Mouse (Mus musculus): ENCODE measurements around the gene Socs3. TPM values are rescaled to one million over a fixed set of nuclear protein-coding genes. Genes with fewer than 3 reads are reported as not detected.

The Socs3 gene
- 8.3 and 24.4 TPM in 2 replicates for polyA plus RNA-seq (2012; rRNA removed; ENCODE audit: low replicate concordance)

DNA sequence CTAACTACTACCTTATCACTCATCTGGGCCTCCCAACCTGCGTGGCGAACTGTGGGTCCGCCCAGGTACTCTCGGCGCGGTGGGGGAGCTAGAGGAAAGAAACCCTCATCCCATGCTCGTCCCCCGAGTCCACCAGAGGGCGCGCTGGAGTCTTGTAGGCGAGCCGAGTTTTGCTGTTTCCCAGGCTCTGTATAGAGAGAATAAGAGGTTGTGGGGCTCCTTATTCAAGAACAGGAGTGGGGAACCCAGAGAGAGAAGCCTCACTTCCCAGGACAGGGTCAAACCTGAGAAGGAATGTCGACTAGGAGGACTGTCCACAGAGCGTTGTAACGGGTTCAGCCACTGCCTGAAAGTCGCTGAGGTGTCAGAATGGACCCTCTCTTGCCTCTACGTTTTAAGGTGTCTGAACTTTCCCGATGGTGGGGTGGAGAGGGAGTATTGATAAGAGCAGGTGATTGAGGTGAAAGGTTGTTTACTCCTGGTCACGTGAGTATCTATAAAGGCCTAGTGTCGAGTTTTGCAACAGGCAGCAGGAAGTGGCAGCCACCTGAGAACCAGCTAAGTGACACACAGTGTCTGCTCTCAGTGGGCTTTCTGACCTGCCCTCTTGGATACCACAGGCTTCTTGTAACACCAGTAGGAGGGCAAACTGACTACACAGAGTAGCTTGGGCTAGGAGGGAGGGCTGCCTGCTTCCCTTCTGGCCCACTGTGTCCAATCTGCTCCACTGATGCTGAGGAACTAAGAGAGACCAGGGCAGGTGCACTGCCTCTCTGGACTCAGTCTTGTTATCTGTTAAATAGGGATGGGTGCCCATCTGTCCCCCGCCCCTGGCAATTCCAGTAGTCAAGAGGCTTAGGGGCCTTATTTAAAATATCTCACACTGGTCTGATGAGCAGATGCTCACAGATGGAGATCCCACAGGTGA lies at the start of gene Socs3:
Gene Socs3 (minus strand): TSS at position 103 of the 928 bp plus-strand sequence.

GRCm38 (mm10) chr11:117986126-117987031 lies 16.5 kb upstream of the Socs3 start, which contains the start of gene Pgs1:
Pgs1 (plus strand) TSS chr11:117986292.

Other genes with a start within 250 kb of the Socs3 start
- 7.0 and 14.5 TPM in 2 replicates for gene Tmc8, start 188.0 kb downstream of the Socs3 start, polyA plus RNA-seq (2012; rRNA removed; ENCODE audit: low replicate concordance)
- gene Tmc6, start 187.8 kb downstream of the Socs3 start, polyA plus RNA-seq (2012; rRNA removed; ENCODE audit: low replicate concordance), result 34.4 and 55.4 TPM in 2 replicates
- gene 6030468B19Rik, start 172.4 kb downstream of the Socs3 start, polyA plus RNA-seq (2012; rRNA removed; ENCODE audit: low replicate concordance), result 0.12 TPM in 1 of 2 replicates, not detected in the other
- gene Gm20708, start 160.4 kb downstream of the Socs3 start, polyA plus RNA-seq (2012; rRNA removed; ENCODE audit: low replicate concordance), result 0.13 TPM in 1 of 2 replicates, not detected in the other
- 104 and 140 TPM in 2 replicates for gene Syngr2, start 160.4 kb downstream of the Socs3 start, polyA plus RNA-seq (2012; rRNA removed; ENCODE audit: low replicate concordance)
- gene Afmid, start 144.1 kb downstream of the Socs3 start, polyA plus RNA-seq (2012; rRNA removed; ENCODE audit: low replicate concordance), result 5.9 and 9.7 TPM in 2 replicates
- 4.8 and 39.0 TPM in 2 replicates for gene Tk1, start 144.0 kb downstream of the Socs3 start, polyA plus RNA-seq (2012; rRNA removed; ENCODE audit: low replicate concordance)
- 1.3 and 9.5 TPM in 2 replicates for gene Birc5, start 120.8 kb downstream of the Socs3 start, polyA plus RNA-seq (2012; rRNA removed; ENCODE audit: low replicate concordance)
- gene Tmem235, start 109.3 kb downstream of the Socs3 start, polyA plus RNA-seq (2012; rRNA removed; ENCODE audit: low replicate concordance), result not detected in 2 replicates
- gene Tha1, start 96.6 kb downstream of the Socs3 start, polyA plus RNA-seq (2012; rRNA removed; ENCODE audit: low replicate concordance), result 12.1 and 13.3 TPM in 2 replicates
- 47.5 and 54.3 TPM in 2 replicates for gene Pgs1, start 16.2 kb upstream of the Socs3 start, polyA plus RNA-seq (2012; rRNA removed; ENCODE audit: low replicate concordance)
- gene Dnah17, start 160.6 kb upstream of the Socs3 start, polyA plus RNA-seq (2012; rRNA removed; ENCODE audit: low replicate concordance), result 0.13 and 0.14 TPM in 2 replicates